Mouse (Mus musculus) kidney, postnatal 0 days (tissue): ENCODE data around the gene Klrb1f. TPM values are rescaled to one million over a fixed set of nuclear protein-coding genes. Genes with fewer than 3 reads are reported as not detected.
"Not testable (repeated sequence)": the region's sequence is repeated elsewhere in the genome, so short reads cannot be mapped to it uniquely, and the experiment has no call there.

Experiments used
- ATAC-seq: fragments of 200-750 bp; cut with Nextera tagmentation; replicated peaks from 2 replicates; pipeline ENCODE4 v1.8.0; 2017; ENCODE audit warnings: low read depth, moderate number of reproducible peaks, moderate TSS enrichment, moderate library complexity; ENCODE audit not compliant: low FRiP score
- DNase-seq: peaks from one replicate; pipeline ENCODE4 v3.0.0-alpha.2; 2016; ENCODE audit warnings: low spot score
- H3K27ac ChIP-seq: fragments of 300-500 bp; sonication (generic); 2 replicates; pipeline ENCODE4 v1.5.1; 2014; ENCODE audit warnings: mild to moderate bottlenecking
- H3K27me3 ChIP-seq: fragments of 300-500 bp; sonication (generic); 2 replicates; pipeline ENCODE4 v1.6.1; 2014; ENCODE audit warnings: low read length, mixed read lengths; ENCODE audit not compliant: insufficient read depth
- H3K36me3 ChIP-seq: fragments of 300-500 bp; sonication (generic); 2 replicates; pipeline ENCODE4 v1.6.1; 2014; ENCODE audit warnings: low read length, mixed read lengths; ENCODE audit not compliant: insufficient read depth
- H3K4me1 ChIP-seq: fragments of 300-500 bp; sonication (generic); replicated peaks from 2 replicates; pipeline ENCODE4 v1.6.1; 2014; ENCODE audit warnings: antibody characterized with exemption, low read length, mixed read lengths; ENCODE audit not compliant: insufficient read depth
- H3K4me2 ChIP-seq: fragments of 300-500 bp; sonication (generic); 2 replicates; pipeline ENCODE4 v1.6.1; 2014; ENCODE audit warnings: mild to moderate bottlenecking, low read length, moderate library complexity, mixed read lengths
- H3K4me3 ChIP-seq: fragments of 300-500 bp; sonication (generic); replicated peaks from 2 replicates; pipeline ENCODE4 v1.5.1; 2014; ENCODE audit warnings: low read depth, low read length
- H3K9ac ChIP-seq: fragments of 300-500 bp; sonication (generic); 2 replicates; pipeline ENCODE4 v1.6.1; 2014; ENCODE audit warnings: low read depth, low read length
- H3K9me3 ChIP-seq: fragments of 300-500 bp; sonication (generic); replicated peaks from 2 replicates; pipeline ENCODE4 v1.6.1; 2016; ENCODE audit warnings: low read length, inconsistent platforms, mixed read lengths
- CTCF ChIP-seq: IDR thresholded peaks from 2 replicates; pipeline ENCODE4 v1.5.1; 2016; ENCODE audit warnings: antibody characterized with exemption, low read depth, mild to moderate bottlenecking, moderate library complexity
- WGBS: fragments of 180-500 bp; shearing (Covaris S2); extraction: QIAGEN DNeasy Blood & Tissue Kit; methylation state at CpG from one replicate; pipeline ENCODE4 v1.1.7; 2014; 5-methylcytosine and 5-hydroxymethylcytosine counted together
- polyA plus RNA-seq: library from polyadenylated mRNA; unstranded; fragments of >200 nt; fragmentation: Nextera tagmentation; extraction: Ambion mirVana; gene quantifications from 2 replicates; pipeline ENCODE4 v1.2.1, GENCODE M21; 2015

Gene Klrb1f
- polyA plus RNA-seq, 1 experiment from 2014 or later, result 0.45 TPM

- Histone ChIP-seq H3K9me3 (no peaks in the 10 kb centered on the region), H3K36me3 (no peaks in the 10 kb centered on the region), H3K27me3 (no peaks in the 10 kb centered on the region), H3K9ac (no peak overlapping the region), H3K4me2 (no peak overlapping the region), H3K27ac (peak overlapping the region; percentile 57; the same call in 1 of the 2 replicates), H3K4me1 (no peaks in the 10 kb centered on the region), H3K4me3 (no peak overlapping the region)
- WGBS, result 86% methylated on average over 3 of the region's 3 CpGs
- TF ChIP-seq CTCF, result no peak
- no peak for DNase-seq
- peak; percentile 21; the same call in 1 of the 2 replicates for ATAC-seq
These were observed 35.2 kb upstream of the Klrb1f start for GRCm38 (mm10) chr6:129010505-129010873.

- not testable (repeated sequence) for H3K9me3 ChIP-seq, H3K27ac ChIP-seq, H3K36me3 ChIP-seq, DNase-seq, H3K4me3 ChIP-seq, H3K9ac ChIP-seq, H3K27me3 ChIP-seq, H3K4me1 ChIP-seq, H3K4me2 ChIP-seq, ATAC-seq
- WGBS, result over 99% methylated on average over 18 of the region's 23 CpGs
These were observed 33.7 kb upstream of the Klrb1f start for GRCm38 (mm10) chr6:129012012-129012411.

GRCm38 (mm10) chr6:129012966-129013365 lies 32.7 kb upstream of the Klrb1f start:
- Histone ChIP-seq H3K27ac (no peak overlapping the region), H3K4me1 (no peaks in the 10 kb centered on the region), H3K4me3 (no peak overlapping the region), H3K27me3 (no peaks in the 10 kb centered on the region), H3K36me3 (no peaks in the 10 kb centered on the region), H3K9ac (no peak overlapping the region), H3K4me2 (no peak overlapping the region), H3K9me3 (no peaks in the 10 kb centered on the region)
- DNase-seq (no peak), ATAC-seq (no peak)
- WGBS, result 56% methylated on average over 1 of the region's 1 CpGs
- no peak for TF ChIP-seq CTCF

GRCm38 (mm10) chr6:129013762-129014276 lies 31.9 kb upstream of the Klrb1f start:
- Histone ChIP-seq H3K4me3 (no peak overlapping the region), H3K36me3 (no peaks in the 10 kb centered on the region), H3K4me1 (no peaks in the 10 kb centered on the region), H3K4me2 (no peak overlapping the region), H3K9me3 (no peaks in the 10 kb centered on the region), H3K27ac (no peak overlapping the region), H3K9ac (no peak overlapping the region), H3K27me3 (no peaks in the 10 kb centered on the region)
- ATAC-seq (no peak), DNase-seq (no peak)
- TF ChIP-seq CTCF, result no peak
- WGBS, result 79% methylated on average over 5 of the region's 5 CpGs

- no peak for TF ChIP-seq CTCF
- no peaks in the 10 kb centered on the region for H3K27me3 ChIP-seq
- H3K36me3 ChIP-seq, result no peaks in the 10 kb centered on the region
- H3K27ac ChIP-seq, result no peak overlapping the region
- H3K9ac ChIP-seq, result no peak overlapping the region
- ATAC-seq, result no peak
- DNase-seq, result no peak
- no peak overlapping the region for H3K4me3 ChIP-seq
- no peaks in the 10 kb centered on the region for H3K4me1 ChIP-seq
- H3K4me2 ChIP-seq, result no peak overlapping the region
- no peaks in the 10 kb centered on the region for H3K9me3 ChIP-seq
- 80% methylated on average over 1 of the region's 1 CpGs for WGBS
These were observed 31.3 kb upstream of the Klrb1f start for GRCm38 (mm10) chr6:129014399-129014798.

GRCm38 (mm10) chr6:129027451-129028248 lies 18.1 kb upstream of the Klrb1f start:
- Histone ChIP-seq H3K9me3 (no peaks in the 10 kb centered on the region), H3K27ac (no peak overlapping the region), H3K27me3 (no peaks in the 10 kb centered on the region), H3K4me1 (no peaks in the 10 kb centered on the region), H3K4me2 (no peak overlapping the region), H3K9ac (no peak overlapping the region), H3K4me3 (no peak overlapping the region), H3K36me3 (no peaks in the 10 kb centered on the region)
- DNase-seq (no peak), ATAC-seq (no peak)
- no peak for TF ChIP-seq CTCF
- WGBS, result 90% methylated on average over 8 of the region's 8 CpGs
